Mouse (Mus musculus): ENCODE measurements at regions not wholly inside any gene's neighbourhood (a gene's known extent, or its start where the extent isn't known, plus 50 kb on each side); places are given as distances from the start of the nearest gene placed in this dataset.

DNA sequence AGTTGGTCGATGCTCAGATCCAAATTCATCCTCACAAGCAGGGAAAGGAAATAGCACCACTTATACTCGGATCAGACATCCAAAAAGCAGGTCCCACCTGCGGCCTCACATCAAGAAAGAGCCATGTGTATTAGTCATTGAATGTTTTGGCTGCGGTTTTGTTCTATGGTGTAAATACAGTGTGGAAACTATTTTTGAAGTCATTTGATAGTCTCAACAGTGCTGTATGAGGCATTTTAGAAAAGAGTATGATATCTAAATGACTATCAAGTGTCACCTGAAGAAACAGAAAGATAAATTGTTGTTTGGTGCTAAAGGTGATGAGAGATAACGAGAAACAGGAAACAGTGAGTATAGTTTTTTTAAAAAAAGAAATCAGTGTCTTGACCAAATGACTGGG, 74.7 kb downstream of the Cep44 start:
- no peaks in the 10 kb centered on the region for H3K4me1 ChIP-seq (ENCODE audit: control insufficient read depth, insufficient read depth, low read length)
- TF ChIP-seq POLR2A (IDR thresholded peaks at IDR 0.05; ENCODE audit: low read depth, low read length) (no peak), CTCF (conservative IDR thresholded peaks at IDR 0.05; ENCODE audit: insufficient read depth, insufficient read length, low read depth, low read length) (no peak)
- H3K27me3 ChIP-seq (replicated peaks; ENCODE audit: control insufficient read depth, insufficient read depth, low read length): no peaks in the 10 kb centered on the region
- no peak overlapping the region for H3K27ac ChIP-seq (ENCODE audit: insufficient read depth, low read depth, low read length)
- no peak overlapping the region for H3K4me3 ChIP-seq (ENCODE audit: insufficient read depth, low read depth, low read length)
- H3K36me3 ChIP-seq (ENCODE audit: control insufficient read depth, insufficient read depth, low read length): no peaks in the 10 kb centered on the region
- 77% methylated on average over 5 of the region's 5 CpGs for WGBS
- DNase-seq: no peak

DNA sequence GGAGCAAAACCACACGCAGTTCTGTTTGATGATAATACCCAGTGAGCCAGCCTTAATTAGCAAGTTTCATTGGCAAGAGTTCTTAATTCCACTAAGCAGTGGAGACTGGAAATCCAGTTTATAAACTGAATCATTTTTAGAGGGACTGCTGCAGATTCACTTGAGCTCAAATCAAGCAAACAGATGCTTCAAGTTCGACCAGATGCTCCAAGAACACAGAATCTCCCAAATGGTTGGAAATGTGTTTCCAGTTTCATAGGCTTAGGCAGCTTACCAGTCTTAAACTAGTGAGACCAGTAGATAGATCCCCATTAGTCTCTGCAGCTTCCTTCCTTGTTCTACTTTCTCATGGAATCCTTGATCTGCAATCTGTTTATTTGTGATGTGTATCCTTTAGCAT, 75.7 kb downstream of the Cep44 start:
- DNase-seq: no peak
- no peak overlapping the region for H3K27ac ChIP-seq (ENCODE audit: insufficient read depth, low read depth, low read length)
- H3K36me3 ChIP-seq (ENCODE audit: control insufficient read depth, insufficient read depth, low read length): no peaks in the 10 kb centered on the region
- no peaks in the 10 kb centered on the region for H3K27me3 ChIP-seq (replicated peaks; ENCODE audit: control insufficient read depth, insufficient read depth, low read length)
- H3K4me1 ChIP-seq (ENCODE audit: control insufficient read depth, insufficient read depth, low read length): no peaks in the 10 kb centered on the region
- TF ChIP-seq POLR2A (IDR thresholded peaks at IDR 0.05; ENCODE audit: low read depth, low read length) (no peak), CTCF (conservative IDR thresholded peaks at IDR 0.05; ENCODE audit: insufficient read depth, insufficient read length, low read depth, low read length) (no peak)
- H3K4me3 ChIP-seq (ENCODE audit: insufficient read depth, low read depth, low read length): no peak overlapping the region
- WGBS: 84% methylated on average over 2 of the region's 2 CpGs

- no peaks in the 10 kb centered on the region for H3K4me1 ChIP-seq (ENCODE audit: control insufficient read depth, insufficient read depth, low read length)
- H3K4me3 ChIP-seq (ENCODE audit: insufficient read depth, low read depth, low read length): no peak overlapping the region
- 74% methylated on average over 2 of the region's 2 CpGs for WGBS
- TF ChIP-seq CTCF (conservative IDR thresholded peaks at IDR 0.05; ENCODE audit: insufficient read depth, insufficient read length, low read depth, low read length) (no peak), POLR2A (IDR thresholded peaks at IDR 0.05; ENCODE audit: low read depth, low read length) (no peak)
- no peaks in the 10 kb centered on the region for H3K36me3 ChIP-seq (ENCODE audit: control insufficient read depth, insufficient read depth, low read length)
- no peak for DNase-seq
- no peaks in the 10 kb centered on the region for H3K27me3 ChIP-seq (replicated peaks; ENCODE audit: control insufficient read depth, insufficient read depth, low read length)
- H3K27ac ChIP-seq (ENCODE audit: insufficient read depth, low read depth, low read length): no peak overlapping the region
Measured at GRCm38 (mm10) chr8:56474335-56474734, 76.5 kb downstream of the Cep44 start.

DNA sequence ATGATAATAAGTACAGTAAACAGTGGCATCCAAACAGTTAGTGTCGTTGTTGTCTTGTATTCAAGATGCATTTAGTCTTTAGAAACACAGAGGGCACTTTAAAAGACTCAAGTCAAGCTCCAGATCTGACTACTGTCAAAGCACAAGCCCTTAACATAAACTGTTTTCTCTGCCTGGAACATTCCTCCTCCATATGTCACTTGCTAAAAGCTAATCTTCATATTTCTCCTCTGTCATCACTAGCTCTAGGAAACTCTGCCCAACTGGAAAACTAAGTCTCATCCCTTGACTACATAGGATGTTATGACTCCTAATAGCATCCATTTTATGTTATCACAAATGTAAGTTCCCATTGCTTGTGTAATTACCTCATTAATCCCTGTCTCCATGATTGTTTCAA, 85.8 kb downstream of the Cep44 start:
- Histone ChIP-seq H3K27me3 (replicated peaks; ENCODE audit: control insufficient read depth, insufficient read depth, low read length) (no peaks in the 10 kb centered on the region), H3K4me1 (ENCODE audit: control insufficient read depth, insufficient read depth, low read length) (no peaks in the 10 kb centered on the region), H3K4me3 (ENCODE audit: insufficient read depth, low read depth, low read length) (no peak overlapping the region), H3K36me3 (ENCODE audit: control insufficient read depth, insufficient read depth, low read length) (no peaks in the 10 kb centered on the region), H3K27ac (ENCODE audit: insufficient read depth, low read depth, low read length) (no peak overlapping the region)
- 82% methylated on average over 1 of the region's 1 CpGs for WGBS
- TF ChIP-seq POLR2A (IDR thresholded peaks at IDR 0.05; ENCODE audit: low read depth, low read length) (no peak), CTCF (conservative IDR thresholded peaks at IDR 0.05; ENCODE audit: insufficient read depth, insufficient read length, low read depth, low read length) (no peak)
- no peak for DNase-seq

GRCm38 (mm10) chr8:56450982-56451381, 99.9 kb downstream of the Cep44 start:
- Histone ChIP-seq H3K4me3 (ENCODE audit: insufficient read depth, low read depth, low read length) (no peak overlapping the region), H3K4me1 (ENCODE audit: control insufficient read depth, insufficient read depth, low read length) (no peaks in the 10 kb centered on the region), H3K27me3 (replicated peaks; ENCODE audit: control insufficient read depth, insufficient read depth, low read length) (no peaks in the 10 kb centered on the region), H3K27ac (ENCODE audit: insufficient read depth, low read depth, low read length) (no peak overlapping the region), H3K36me3 (ENCODE audit: control insufficient read depth, insufficient read depth, low read length) (no peaks in the 10 kb centered on the region)
- TF ChIP-seq POLR2A (IDR thresholded peaks at IDR 0.05; ENCODE audit: low read depth, low read length): no peak
- no peak for TF ChIP-seq CTCF (conservative IDR thresholded peaks at IDR 0.05; ENCODE audit: insufficient read depth, insufficient read length, low read depth, low read length)
- DNase-seq: no peak
- WGBS: 75% methylated on average over 3 of the region's 3 CpGs

DNA sequence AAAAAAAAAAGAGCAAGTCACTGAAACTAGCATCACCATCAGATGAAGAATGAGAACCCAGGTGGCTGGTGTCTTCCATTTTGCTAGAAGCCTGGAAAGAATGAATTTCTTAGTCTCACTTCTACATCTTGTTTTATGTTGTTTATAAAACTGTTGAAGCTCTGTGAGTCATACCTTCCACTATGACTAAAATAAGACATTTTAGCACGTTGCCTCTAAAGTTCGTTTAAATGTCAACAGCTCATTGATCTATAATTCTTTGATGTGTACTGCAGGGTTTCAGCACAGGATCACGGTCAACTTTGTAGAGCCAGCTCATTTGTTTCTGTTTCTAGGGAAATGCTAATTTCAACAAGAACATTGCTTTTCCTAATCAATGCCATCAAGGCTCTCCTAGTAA, 107.2 kb downstream of the Cep44 start:
- Histone ChIP-seq H3K4me3 (ENCODE audit: insufficient read depth, low read depth, low read length) (no peak overlapping the region), H3K36me3 (ENCODE audit: control insufficient read depth, insufficient read depth, low read length) (no peaks in the 10 kb centered on the region), H3K4me1 (ENCODE audit: control insufficient read depth, insufficient read depth, low read length) (no peaks in the 10 kb centered on the region), H3K27ac (ENCODE audit: insufficient read depth, low read depth, low read length) (no peak overlapping the region), H3K27me3 (replicated peaks; ENCODE audit: control insufficient read depth, insufficient read depth, low read length) (no peaks in the 10 kb centered on the region)
- no peak for DNase-seq
- WGBS: 64% methylated on average over 3 of the region's 3 CpGs
- TF ChIP-seq POLR2A (IDR thresholded peaks at IDR 0.05; ENCODE audit: low read depth, low read length): no peak
- TF ChIP-seq CTCF (conservative IDR thresholded peaks at IDR 0.05; ENCODE audit: insufficient read depth, insufficient read length, low read depth, low read length): no peak

- TF ChIP-seq CTCF (conservative IDR thresholded peaks at IDR 0.05; ENCODE audit: insufficient read depth, insufficient read length, low read depth, low read length) (no peak), POLR2A (IDR thresholded peaks at IDR 0.05; ENCODE audit: low read depth, low read length) (no peak)
- DNase-seq: no peak
- Histone ChIP-seq H3K4me1 (ENCODE audit: control insufficient read depth, insufficient read depth, low read length) (no peaks in the 10 kb centered on the region), H3K27ac (ENCODE audit: insufficient read depth, low read depth, low read length) (no peak overlapping the region), H3K4me3 (ENCODE audit: insufficient read depth, low read depth, low read length) (no peak overlapping the region), H3K36me3 (ENCODE audit: control insufficient read depth, insufficient read depth, low read length) (no peaks in the 10 kb centered on the region), H3K27me3 (replicated peaks; ENCODE audit: control insufficient read depth, insufficient read depth, low read length) (no peaks in the 10 kb centered on the region)
- WGBS: 84% methylated on average over 1 of the region's 1 CpGs
Measured at GRCm38 (mm10) chr8:56439417-56439816, 111.4 kb downstream of the Cep44 start.

DNA sequence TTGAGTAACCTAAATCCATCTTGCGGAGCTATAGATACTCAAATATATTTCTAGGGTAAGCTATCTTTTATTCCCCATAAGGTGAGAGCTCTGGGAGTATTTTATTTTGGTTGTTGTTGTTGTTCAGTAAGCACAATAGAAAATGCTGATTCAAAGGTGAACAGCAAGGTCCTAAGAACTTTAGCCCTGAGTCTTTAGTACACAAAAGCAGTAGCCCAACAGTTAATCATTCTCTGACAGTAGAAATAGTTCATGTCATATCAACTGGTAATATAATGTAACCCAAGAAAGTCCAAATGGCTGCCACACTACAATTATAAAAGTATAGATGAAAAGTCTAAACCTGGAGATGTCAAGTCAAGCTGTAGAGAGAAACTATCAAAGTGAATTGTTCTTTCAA, 116.0 kb downstream of the Cep44 start:
- WGBS: 96% methylated on average over 1 of the region's 1 CpGs
- peak; percentile 51 for DNase-seq
- Histone ChIP-seq H3K36me3 (ENCODE audit: control insufficient read depth, insufficient read depth, low read length) (no peaks in the 10 kb centered on the region), H3K4me1 (ENCODE audit: control insufficient read depth, insufficient read depth, low read length) (no peaks in the 10 kb centered on the region), H3K27me3 (replicated peaks; ENCODE audit: control insufficient read depth, insufficient read depth, low read length) (no peaks in the 10 kb centered on the region), H3K27ac (ENCODE audit: insufficient read depth, low read depth, low read length) (no peak overlapping the region), H3K4me3 (ENCODE audit: insufficient read depth, low read depth, low read length) (no peak overlapping the region)
- TF ChIP-seq POLR2A (IDR thresholded peaks at IDR 0.05; ENCODE audit: low read depth, low read length) (no peak), CTCF (conservative IDR thresholded peaks at IDR 0.05; ENCODE audit: insufficient read depth, insufficient read length, low read depth, low read length) (no peak)
